25 mouse cellular contexts compared by ENCODE assay signal in the genomic region with DNA sequence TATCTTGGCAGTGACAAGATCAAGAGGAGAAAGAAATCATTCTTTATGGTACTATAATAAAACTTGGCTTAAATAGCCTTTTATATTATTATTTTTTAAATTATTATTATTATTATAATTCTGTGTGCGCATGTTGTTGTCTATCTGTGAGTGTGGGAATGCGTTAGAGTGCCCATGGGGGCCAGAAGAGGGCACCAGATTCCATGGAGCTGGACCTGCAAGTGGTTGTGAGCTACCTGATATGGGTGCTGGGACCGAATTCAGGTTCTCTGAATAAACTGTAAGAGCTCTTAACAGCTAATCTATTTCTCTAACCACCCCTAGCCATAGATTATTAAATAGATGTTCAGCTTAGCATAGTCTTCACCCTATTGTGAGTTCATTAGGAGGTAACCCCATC. TPM values are rescaled to one million over a fixed set of nuclear protein-coding genes. Genes with fewer than 3 reads are reported as not detected.
A peak's percentile ranks its signal among the peaks of the same experiment; 100 is the strongest.
DNase-seq lines count a peak whose midpoint lies in the region; ATAC-seq and TF ChIP-seq lines count a peak whose summit lies in the region.
"Had no signal": no experiment of that assay in that cellular context is flagged by ENCODE, and none has a peak within 500 bp of the region (broad histone marks: within the 10 kb centered on the region; RNA-seq: fewer than 3 reads in every experiment).

No protein-coding gene starts in this region.

- H3K9me3 ChIP-seq in intestine, postnatal 0 days (ENCODE audit: control insufficient read depth): no peaks in the 10 kb centered on the region
- H3K9me3 ChIP-seq in intestine, embryonic 16.5 days (ENCODE audit: control insufficient read depth, low read length): no peaks in the 10 kb centered on the region
- H3K9me3 ChIP-seq in MEL (replicated peaks; ENCODE audit: insufficient read depth, low read length): no peaks in the 10 kb centered on the region
- no peaks in the 10 kb centered on the region for H3K9me3 ChIP-seq in stomach, postnatal 0 days (ENCODE audit: control insufficient read depth, low read length)
- H3K9me3 ChIP-seq: embryonic facial prominence, embryonic 12.5 days; heart, embryonic 15.5 days; hindbrain, embryonic 12.5 days; neural tube, embryonic 12.5 days had no signal

- H3K4me3 ChIP-seq in intestine, postnatal 0 days (ENCODE audit: low read depth, low read length): no peak overlapping the region
- no peak overlapping the region for H3K4me3 ChIP-seq in intestine, embryonic 16.5 days (ENCODE audit: low read length)
- no peak overlapping the region for H3K4me3 ChIP-seq in lung, adult 2 months (replicated peaks; ENCODE audit: extremely low read depth, low read depth, low read length)
- H3K4me3 ChIP-seq in MEL (ENCODE audit: control insufficient read depth in 1 of 2, insufficient read depth in 1 of 2, low read depth in 2 of 2, low read length in 2 of 2): no peak overlapping the region
- no peak overlapping the region for H3K4me3 ChIP-seq in stomach, postnatal 0 days (ENCODE audit: low read depth, low read length)
- H3K4me3 ChIP-seq: embryonic facial prominence, embryonic 12.5 days; heart, embryonic 15.5 days; hindbrain, embryonic 12.5 days; myocyte; neural tube, embryonic 12.5 days had no signal

- no peaks in the 10 kb centered on the region for H3K27me3 ChIP-seq in intestine, postnatal 0 days (replicated peaks; ENCODE audit: control insufficient read depth, insufficient read depth, low read length)
- no peaks in the 10 kb centered on the region for H3K27me3 ChIP-seq in intestine, embryonic 16.5 days (replicated peaks; ENCODE audit: control insufficient read depth, insufficient read depth, low read length)
- H3K27me3 ChIP-seq in MEL (ENCODE audit: control insufficient read depth in 1 of 2, insufficient read depth in 2 of 2, low read length in 2 of 2): no peaks in the 10 kb centered on the region
- H3K27me3 ChIP-seq in stomach, postnatal 0 days (ENCODE audit: control insufficient read depth, insufficient read depth, low read length): no peaks in the 10 kb centered on the region
- H3K27me3 ChIP-seq: embryonic facial prominence, embryonic 12.5 days; heart, embryonic 15.5 days; hindbrain, embryonic 12.5 days; neural tube, embryonic 12.5 days had no signal

- peaks cover 42% of the 10 kb centered on the region for H3K36me3 ChIP-seq in intestine, postnatal 0 days (ENCODE audit: control insufficient read depth, insufficient read depth)
- peaks cover 4% of the 10 kb centered on the region; the same call in 1 of the 2 replicates for H3K36me3 ChIP-seq in intestine, embryonic 16.5 days (ENCODE audit: control insufficient read depth, insufficient read depth, low read length)
- H3K36me3 ChIP-seq in MEL (ENCODE audit: control insufficient read depth in 1 of 2, insufficient read depth in 2 of 2, low read length in 2 of 2): no peaks in the 10 kb centered on the region; a peak in 1 of 4 replicates
- peaks cover 13% of the 10 kb centered on the region for H3K36me3 ChIP-seq in stomach, postnatal 0 days (ENCODE audit: control insufficient read depth, insufficient read depth, low read length)

- no peak for DNase-seq in lung, adult 2 months
- DNase-seq in lung, postnatal 10 days: no peak
- peak; percentile 5 for DNase-seq in MEL (ENCODE audit: low read depth, low spot score)
- DNase-seq in stomach, postnatal 0 days (ENCODE audit: low spot score): no peak
- DNase-seq in right cerebral cortex, postnatal 36 days (ENCODE audit: low spot score in 2 of 2): no peak
- DNase-seq: adrenal gland, postnatal 14 days; cerebellum, adult 11-12 months; cerebellum, adult 9-11 months; embryo, embryonic 11 days; gastrocnemius, postnatal 36 days; heart, postnatal 36 days; kidney, adult 11 months; kidney, postnatal 14 days; left cerebral cortex, postnatal 4 days; right cerebral cortex, adult 18-20 months; right cerebral cortex, postnatal 4 days had no signal

- no peak for TF ChIP-seq POLR2A in lung, adult 2 months (IDR thresholded peaks at IDR 0.05; ENCODE audit: borderline replicate concordance, extremely low read depth, low read depth, low read length)
- no peak for TF ChIP-seq POLR2A in MEL (IDR thresholded peaks at IDR 0.05; ENCODE audit: control insufficient read depth in 1 of 2, insufficient read depth in 1 of 2, low read depth in 1 of 2, low read length in 2 of 2, poor library complexity in 1 of 2)

- no peak overlapping the region for H3K27ac ChIP-seq in intestine, postnatal 0 days (ENCODE audit: low read depth, low read length)
- no peak overlapping the region for H3K27ac ChIP-seq in intestine, embryonic 16.5 days (ENCODE audit: low read length)
- no peak overlapping the region for H3K27ac ChIP-seq in MEL (ENCODE audit: control insufficient read depth, low read depth, low read length)
- no peak overlapping the region for H3K27ac ChIP-seq in stomach, postnatal 0 days (replicated peaks)
- H3K27ac ChIP-seq: embryonic facial prominence, embryonic 12.5 days; heart, embryonic 15.5 days; hindbrain, embryonic 12.5 days; neural tube, embryonic 12.5 days had no signal

- TF ChIP-seq RAD21 in MEL (IDR thresholded peaks at IDR 0.05; ENCODE audit: low read depth, low read length): no peak

- 93% methylated on average over 3 of the region's 3 CpGs for WGBS in intestine, postnatal 0 days
- 93% methylated on average over 3 of the region's 3 CpGs for WGBS in intestine, embryonic 16.5 days
- 96% methylated on average over 3 of the region's 3 CpGs for WGBS in lung, adult 2 months
- 96% methylated on average over 3 of the region's 3 CpGs for WGBS in stomach, postnatal 0 days

- TF ChIP-seq CTCF in intestine, postnatal 0 days (IDR thresholded peaks at IDR 0.05; ENCODE audit: low read depth): peak; percentile 35; the same call in 1 of the 2 replicates
- 0 out of 2 replicates have a peak, but pooled peaks have one; percentile 9 for TF ChIP-seq CTCF in lung, adult 2 months (IDR thresholded peaks at IDR 0.05; ENCODE audit: insufficient read depth, low read length)
- no peak for TF ChIP-seq CTCF in MEL (IDR thresholded peaks at IDR 0.05 in 2 of 3, conservative IDR thresholded peaks at IDR 0.05 in 1 of 3; ENCODE audit: control insufficient read depth in 1 of 3, insufficient read depth in 1 of 3, low read depth in 2 of 3, low read length in 3 of 3, poor library complexity in 1 of 3, severe bottlenecking in 1 of 3)
- TF ChIP-seq CTCF in stomach, postnatal 0 days (IDR thresholded peaks at IDR 0.05; ENCODE audit: low read depth): peak; percentile 30

- TF ChIP-seq EP300 in MEL (IDR thresholded peaks at IDR 0.05; ENCODE audit: low read depth in 1 of 2, low read length in 2 of 2): no peak
- no peak for TF ChIP-seq EP300 in stomach, postnatal 0 days (optimal IDR thresholded peaks at IDR 0.05)

- H3K9ac ChIP-seq in intestine, postnatal 0 days (ENCODE audit: low read depth, low read length): no peak overlapping the region
- no peak overlapping the region for H3K9ac ChIP-seq in intestine, embryonic 16.5 days (ENCODE audit: low read depth, low read length)
- H3K9ac ChIP-seq in MEL (ENCODE audit: control insufficient read depth, low read depth, low read length, poor library complexity, severe bottlenecking): no peak overlapping the region
- H3K9ac ChIP-seq in stomach, postnatal 0 days (ENCODE audit: low read length): no peak overlapping the region
- H3K9ac ChIP-seq: embryonic facial prominence, embryonic 12.5 days; heart, embryonic 15.5 days; hindbrain, embryonic 12.5 days; neural tube, embryonic 12.5 days had no signal

- H3K4me1 ChIP-seq in intestine, postnatal 0 days (replicated peaks; ENCODE audit: control insufficient read depth, insufficient read depth, low read length): no peaks in the 10 kb centered on the region
- H3K4me1 ChIP-seq in intestine, embryonic 16.5 days (ENCODE audit: control insufficient read depth, insufficient read depth, low read length): peaks cover 3% of the 10 kb centered on the region; the same call in 1 of the 2 replicates
- peaks cover 3% of the 10 kb centered on the region; the same call in 1 of the 2 replicates for H3K4me1 ChIP-seq in lung, adult 2 months (ENCODE audit: control insufficient read depth, insufficient read depth, low read length)
- no peaks in the 10 kb centered on the region for H3K4me1 ChIP-seq in MEL (ENCODE audit: control insufficient read depth in 1 of 2, insufficient read depth in 2 of 2, low read length in 2 of 2)
- no peaks in the 10 kb centered on the region for H3K4me1 ChIP-seq in stomach, postnatal 0 days (replicated peaks; ENCODE audit: control insufficient read depth, insufficient read depth)
- H3K4me1 ChIP-seq: embryonic facial prominence, embryonic 12.5 days; heart, embryonic 15.5 days; hindbrain, embryonic 12.5 days; neural tube, embryonic 12.5 days had no signal

- ATAC-seq in intestine, postnatal 0 days: no peak
- no peak for ATAC-seq in intestine, embryonic 16.5 days
- no peak for ATAC-seq in stomach, postnatal 0 days (ENCODE audit: low FRiP score, low TSS enrichment)
- ATAC-seq: forebrain, embryonic 14.5 days had no signal

- no peak overlapping the region for H3K4me2 ChIP-seq in intestine, postnatal 0 days (replicated peaks; ENCODE audit: low read depth)
- H3K4me2 ChIP-seq in intestine, embryonic 16.5 days (ENCODE audit: low read depth, low read length): no peak overlapping the region
- H3K4me2 ChIP-seq in stomach, postnatal 0 days (replicated peaks; ENCODE audit: low read depth): no peak overlapping the region
- H3K4me2 ChIP-seq: embryonic facial prominence, embryonic 12.5 days; heart, embryonic 15.5 days; hindbrain, embryonic 12.5 days; midbrain, embryonic 11.5 days; neural tube, embryonic 12.5 days had no signal

- no peaks in the 10 kb centered on the region; the same call in 1 of the 2 replicates for H3K79me2 ChIP-seq in MEL (ENCODE audit: control insufficient read depth, insufficient read depth, low read length, poor library complexity)

RNA-seq across cellular contexts. Expression of gene Cramp1l, which starts 10.5 kb away (rescaled TPM):
- 2.5 and 2.7 TPM in 2 replicates for polyA plus RNA-seq in intestine, postnatal 0 days (2015; fragmentation: Nextera tagmentation; extraction: Ambion mirVana)
- 3.1 and 3.3 TPM in 2 replicates for polyA plus RNA-seq in intestine, embryonic 16.5 days (2015; fragmentation: Nextera tagmentation; extraction: Ambion mirVana)
- polyA plus RNA-seq in lung, adult 2 months (2012; rRNA removed): 16.4 and 18.0 TPM in 2 replicates
- total RNA-seq in MEL (2012; rRNA removed): 2.4 TPM in 2 replicates
- 1 to 10 TPM in 1 of 2 experiments, not detected in 1; 5.1 TPM for polyA plus RNA-seq in MEL (2012; ENCODE audit: insufficient read depth in 1 of 2, insufficient read length in 2 of 2, low read depth in 1 of 2, low replicate concordance in 2 of 2, missing spikeins in 1 of 2)
- 2.2 and 2.8 TPM in 2 replicates for polyA plus RNA-seq in stomach, postnatal 0 days (2015; fragmentation: Nextera tagmentation; extraction: Ambion mirVana)

RNA-seq across cellular contexts. Expression of gene Ift140, which starts 10.8 kb away (rescaled TPM):
- 2.9 and 3.6 TPM in 2 replicates for polyA plus RNA-seq in intestine, postnatal 0 days (2015; fragmentation: Nextera tagmentation; extraction: Ambion mirVana)
- polyA plus RNA-seq in intestine, embryonic 16.5 days (2015; fragmentation: Nextera tagmentation; extraction: Ambion mirVana): 12.7 and 12.9 TPM in 2 replicates
- polyA plus RNA-seq in lung, adult 2 months (2012; rRNA removed): 9.1 and 11.1 TPM in 2 replicates
- total RNA-seq in MEL (2012; rRNA removed): 3.4 and 4.3 TPM in 2 replicates
- polyA plus RNA-seq in MEL (2012; ENCODE audit: insufficient read depth in 1 of 2, insufficient read length in 2 of 2, low read depth in 1 of 2, low replicate concordance in 2 of 2, missing spikeins in 1 of 2): 1 to 10 TPM in 1 of 2 experiments, not detected in 1; 9.0 TPM
- 4.1 and 4.2 TPM in 2 replicates for polyA plus RNA-seq in stomach, postnatal 0 days (2015; fragmentation: Nextera tagmentation; extraction: Ambion mirVana)

RNA-seq across cellular contexts. Expression of gene Jpt2, which starts 44.6 kb away (rescaled TPM):
- polyA plus RNA-seq in intestine, postnatal 0 days (2015; fragmentation: Nextera tagmentation; extraction: Ambion mirVana): 35.7 and 36.0 TPM in 2 replicates
- 146 and 163 TPM in 2 replicates for polyA plus RNA-seq in intestine, embryonic 16.5 days (2015; fragmentation: Nextera tagmentation; extraction: Ambion mirVana)
- polyA plus RNA-seq in lung, adult 2 months (2012; rRNA removed): 6.1 and 10.2 TPM in 2 replicates
- 31.7 and 35.5 TPM in 2 replicates for total RNA-seq in MEL (2012; rRNA removed)
- polyA plus RNA-seq in MEL (2012; ENCODE audit: insufficient read depth in 1 of 2, insufficient read length in 2 of 2, low read depth in 1 of 2, low replicate concordance in 2 of 2, missing spikeins in 1 of 2): 10 to 100 TPM in 1 of 2 experiments, not detected in 1; 40.9 TPM
- 51.8 and 53.9 TPM in 2 replicates for polyA plus RNA-seq in stomach, postnatal 0 days (2015; fragmentation: Nextera tagmentation; extraction: Ambion mirVana)

Comparison
In these comparisons a context has a peak if more than half of its experiments do, and no peak if none do; other contexts are left out.
1. CTCF ChIP-seq: peak in intestine, postnatal 0 days (single experiment), lung, adult 2 months (single experiment) and stomach, postnatal 0 days (single experiment); none in MEL (0 of 3).